Mouse (Mus musculus) Patski (cell line): ENCODE measurements around the gene Hist1h2ai. TPM values are rescaled to one million over a fixed set of nuclear protein-coding genes. Genes with fewer than 3 reads are reported as not detected.
"Not testable (repeated sequence)": the region's sequence is repeated elsewhere in the genome, so short reads cannot be mapped to it uniquely, and the experiment has no call there.

ENCODE experiments used
- ATAC-seq: fragments of 100-300 bp; one replicate; pipeline ENCODE4 v1.8.0; 2021
- CTCF ChIA-PET: fragments of 350-600 bp; sonication (Branson Sonifier 250); formaldehyde crosslinking; loops from one replicate; lab custom pipeline; 2022; ENCODE audit warnings: inconsistent platforms; lab: Charles Lee
- POLR2A ChIA-PET: fragments of 350-600 bp; sonication (Branson Sonifier 250); formaldehyde crosslinking; loops from one replicate; lab custom pipeline; 2022; ENCODE audit warnings: antibody characterized with exemption, inconsistent platforms; lab: Charles Lee
- DNase-seq: peaks from one replicate; pipeline ENCODE4 v3.0.0-alpha.2; 2011; ENCODE audit warnings: low read depth, low spot score
- H3K27me3 ChIP-seq: fragments of 371-371 bp; one replicate; pipeline ENCODE4 v1.5.1; 2021
- CTCF ChIP-seq: fragments of 100-300 bp; IDR thresholded peaks from one replicate; pipeline ENCODE4 v1.5.1; 2021
- in situ Hi-C: fragments of 300-500 bp; cut with MboI; formaldehyde crosslinking; loops from 3 replicates; pipeline ENCODE4 v1.11.1; 2018; ENCODE audit warnings: low pct_unique_long_range_greater_than_20kb, mixed read lengths
- polyA plus RNA-seq: library from polyadenylated mRNA; unstranded; gene quantifications from one replicate; pipeline ENCODE4 v1.2.3, GENCODE M21; 2021

The Hist1h2ai gene
- polyA plus RNA-seq = not detected

DNA sequence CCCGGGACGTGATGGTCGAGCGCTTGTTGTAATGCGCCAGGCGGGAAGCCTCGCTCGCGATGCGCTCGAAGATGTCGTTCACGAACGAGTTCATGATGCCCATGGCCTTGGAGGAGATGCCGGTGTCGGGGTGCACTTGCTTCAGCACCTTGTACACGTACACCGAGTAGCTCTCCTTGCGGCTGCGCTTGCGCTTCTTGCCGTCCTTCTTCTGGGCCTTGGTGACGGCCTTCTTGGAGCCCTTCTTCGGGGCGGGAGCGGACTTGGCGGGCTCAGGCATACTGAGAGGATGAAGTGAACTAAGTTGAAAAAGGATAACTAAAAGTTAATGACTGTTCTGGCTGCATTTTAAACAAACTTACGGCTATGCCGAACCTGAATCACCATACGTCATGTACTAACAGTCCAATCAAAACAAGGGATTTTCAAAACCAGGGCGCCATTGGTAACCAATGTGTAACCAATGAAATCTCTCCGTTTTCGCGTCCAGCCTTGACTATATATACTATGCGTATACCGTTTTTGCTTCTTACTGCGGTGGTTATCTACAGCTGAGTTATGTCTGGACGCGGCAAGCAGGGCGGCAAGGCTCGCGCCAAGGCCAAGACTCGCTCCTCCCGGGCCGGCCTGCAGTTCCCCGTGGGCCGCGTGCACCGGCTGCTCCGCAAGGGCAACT, at the start of gene Hist1h2ai, which contains the start of gene Hist1h2bl:
Hist1h2ai (plus strand) TSS at position 559 of the 676 bp plus-strand sequence.
Hist1h2bl (minus strand) TSS at position 280 of the 676 bp plus-strand sequence.
- CTCF ChIA-PET, POLR2A ChIA-PET, H3K27me3 ChIP-seq: not testable (repeated sequence)
- ATAC-seq (peak; percentile 83), DNase-seq (peak; percentile 84)
- in situ Hi-C loops = loop anchor here (10.0 kb wide), 3 partner anchors 551 to 1819 kb away; partner anchors contain the start of genes Abt1, Hist1h2af, Hist1h3g and Hist1h4h

DNA sequence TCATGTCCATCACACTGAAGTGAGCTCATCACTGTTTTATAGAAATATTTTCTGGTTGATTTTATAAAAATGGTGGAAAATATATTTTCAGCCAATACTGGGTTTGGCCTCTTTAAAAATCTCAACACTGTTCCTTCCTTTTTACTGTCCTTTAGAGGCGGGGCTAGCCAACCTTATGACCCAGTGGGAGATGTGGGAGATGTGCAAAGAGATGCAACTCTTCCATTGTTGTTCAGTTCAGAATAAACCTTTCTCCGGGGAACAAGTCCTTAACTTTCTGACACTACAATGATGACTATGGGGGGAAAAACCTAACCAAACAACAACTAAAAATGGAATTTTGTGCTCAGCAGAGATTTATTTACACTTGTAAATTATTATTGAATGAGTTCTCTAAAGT, 38.9 kb upstream of the Hist1h2ai start, which contains the start of gene Olfr1360:
Olfr1360 (minus strand) TSS at position 101 of the 400 bp plus-strand sequence.
- in situ Hi-C loops = no loop called here
- CTCF ChIA-PET = no interaction called here
- H3K27me3 ChIP-seq = peaks cover 20% of the 10 kb centered on the region

DNA sequence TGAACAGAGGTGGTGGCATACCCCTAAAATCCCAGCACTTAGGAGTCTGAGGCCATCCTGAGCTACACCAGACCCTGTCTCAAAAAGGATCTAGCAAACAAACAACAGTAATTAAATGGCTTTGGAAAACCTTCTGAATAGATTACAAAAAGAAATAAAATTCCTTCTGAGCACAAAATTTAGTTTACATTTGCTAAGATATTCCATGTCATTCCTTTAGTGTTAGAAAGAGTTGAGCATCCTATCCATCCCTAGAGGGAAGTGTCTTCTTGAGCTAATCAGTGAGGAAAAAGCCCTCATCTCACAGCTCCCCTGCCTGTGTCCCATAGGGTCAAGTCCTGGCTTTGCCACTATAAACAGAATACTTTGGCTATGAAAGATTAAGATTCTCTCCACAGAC, 18.4 kb upstream of the Hist1h2ai start, which contains the start of gene Olfr1359:
Olfr1359 (plus strand) TSS at position 301 of the 400 bp plus-strand sequence.
- no peak for TF ChIP-seq CTCF
- ChIA-PET POLR2A (no interaction called here), CTCF (interaction anchor here (1.4 kb wide), 1 partner anchor 10 kb away, joined by 4 read pairs; no protein-coding TSS in a partner anchor)
- DNase-seq (no peak), ATAC-seq (no peak)
- peaks cover 9% of the 10 kb centered on the region for H3K27me3 ChIP-seq
- in situ Hi-C loops = no loop called here

More for the DNA sequence above, 38.9 kb upstream of the Hist1h2ai start, which contains the start of gene Olfr1360:
- ATAC-seq = no peak
- POLR2A ChIA-PET = no interaction called here
- TF ChIP-seq CTCF = no peak
- no peak for DNase-seq

DNA sequence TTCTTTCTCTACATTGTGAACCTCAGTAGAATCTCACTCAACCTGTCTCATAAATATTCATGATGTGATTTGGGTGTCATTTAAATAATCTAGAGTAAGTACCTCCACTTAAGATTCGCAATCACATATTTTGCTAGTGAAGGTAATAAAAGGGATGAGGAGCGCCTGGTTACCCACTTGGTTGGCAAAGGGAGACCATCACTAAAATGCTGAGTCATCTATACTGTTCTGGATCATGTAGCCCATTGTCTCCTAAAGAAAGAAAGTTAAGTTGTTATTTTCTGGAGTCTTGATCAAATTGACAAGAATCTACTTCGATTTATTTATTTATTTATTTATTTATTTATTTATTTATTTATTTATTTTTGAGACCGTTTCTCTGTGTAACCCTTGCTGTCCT, 9.6 kb upstream of the Hist1h2ai start:
- ATAC-seq (no peak), DNase-seq (no peak)
- ChIA-PET CTCF (no interaction called here), POLR2A (no interaction called here)
- in situ Hi-C loops = no loop called here
- no peak for TF ChIP-seq CTCF
- H3K27me3 ChIP-seq = peaks cover 20% of the 10 kb centered on the region

DNA sequence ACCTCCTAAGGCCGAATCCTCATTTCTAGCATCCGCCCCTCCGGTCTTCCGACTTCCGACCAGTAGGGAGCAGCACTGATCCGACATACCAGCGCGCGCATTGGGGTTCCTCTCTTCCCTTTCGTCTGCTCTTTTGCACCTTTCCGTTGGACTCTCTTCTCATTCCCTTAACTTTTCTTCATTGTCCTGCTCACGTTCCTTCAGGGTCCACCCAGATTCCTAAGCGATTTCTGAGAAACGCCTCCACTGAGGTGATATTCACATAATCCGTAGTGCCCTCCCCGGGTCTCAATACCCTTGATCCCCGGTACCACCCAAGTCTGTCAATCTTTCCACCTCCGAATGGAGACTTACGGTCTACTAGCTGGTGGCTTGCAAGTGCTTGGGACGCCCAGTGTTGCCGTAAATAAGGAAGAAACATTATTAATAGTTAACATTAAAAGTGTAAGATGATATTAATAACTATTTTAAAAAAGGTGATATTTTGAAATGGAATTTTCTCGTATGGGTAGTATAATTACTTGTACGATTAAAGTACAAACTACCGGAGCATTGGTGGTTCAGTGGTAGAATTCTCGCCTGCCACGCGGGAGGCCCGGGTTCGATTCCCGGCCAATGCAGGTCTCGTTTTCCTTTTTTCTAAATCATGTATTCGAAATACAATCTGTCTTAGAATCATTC, 6.1 kb upstream of the Hist1h2ai start:
- ChIA-PET CTCF (interaction anchor here (1.0 kb wide), 1 partner anchor 15 kb away, joined by 3 read pairs; no protein-coding TSS in a partner anchor), POLR2A (no interaction called here)
- TF ChIP-seq CTCF = peak; percentile 88
- in situ Hi-C loops = loop anchor here (5.0 to 10.0 kb wide), 4 partner anchors 332 to 1825 kb away; partner anchors contain the start of genes Abt1, Hist1h2af, Hist1h2ag and Hist1h2bj
- ATAC-seq = peak; percentile 84
- DNase-seq = peak; percentile 64
- H3K27me3 ChIP-seq = peaks cover 10% of the 10 kb centered on the region

DNA sequence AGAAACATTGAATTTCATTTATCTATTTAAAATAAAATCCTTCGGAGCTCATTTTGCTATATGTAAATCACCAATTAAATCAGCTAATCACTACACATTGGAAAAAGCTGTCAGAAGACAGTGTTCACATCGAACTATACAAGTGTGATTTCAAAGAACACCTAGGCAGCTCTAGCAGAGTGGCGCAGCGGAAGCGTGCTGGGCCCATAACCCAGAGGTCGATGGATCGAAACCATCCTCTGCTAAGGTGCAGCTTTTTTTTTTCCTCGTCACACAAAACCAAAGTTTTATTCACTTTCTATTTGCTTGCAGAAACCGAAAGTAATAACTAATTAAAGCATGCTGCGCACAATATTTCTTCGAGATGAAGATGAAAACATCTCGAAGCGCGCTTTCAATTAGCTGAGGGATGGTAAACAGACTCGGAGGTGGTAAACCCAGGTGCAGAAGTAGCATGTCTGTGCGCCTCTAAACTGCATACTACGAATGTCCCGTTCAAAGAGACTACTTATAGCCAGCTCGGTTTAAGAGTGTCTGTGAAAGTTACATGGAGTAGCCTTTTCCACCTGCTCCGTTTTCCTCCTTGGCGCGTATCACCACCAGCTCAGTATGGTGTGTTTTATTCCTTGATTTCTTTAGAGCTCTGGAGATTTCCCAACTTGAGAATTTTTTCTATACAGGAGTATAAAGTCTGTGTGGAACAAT, 5.2 kb upstream of the Hist1h2ai start:
- CTCF ChIA-PET = interaction anchor here (1.0 kb wide), 2 partner anchors 10 to 16 kb away, joined by 3 to 4 read pairs; no protein-coding TSS in a partner anchor
- peaks cover 6% of the 10 kb centered on the region for H3K27me3 ChIP-seq
- ATAC-seq (peak; percentile 69), DNase-seq (no peak)
- POLR2A ChIA-PET = interaction anchor here (0.5 to 0.7 kb wide), 3 partner anchors 537 to 1818 kb away, joined by 3 to 4 read pairs (median 4); no protein-coding TSS in a partner anchor
- TF ChIP-seq CTCF = no peak
- in situ Hi-C loops = loop anchor here (5.0 to 10.0 kb wide), 4 partner anchors 331 to 1824 kb away; partner anchors contain the start of genes Abt1, Hist1h2af, Hist1h2ag and Hist1h2bj

DNA sequence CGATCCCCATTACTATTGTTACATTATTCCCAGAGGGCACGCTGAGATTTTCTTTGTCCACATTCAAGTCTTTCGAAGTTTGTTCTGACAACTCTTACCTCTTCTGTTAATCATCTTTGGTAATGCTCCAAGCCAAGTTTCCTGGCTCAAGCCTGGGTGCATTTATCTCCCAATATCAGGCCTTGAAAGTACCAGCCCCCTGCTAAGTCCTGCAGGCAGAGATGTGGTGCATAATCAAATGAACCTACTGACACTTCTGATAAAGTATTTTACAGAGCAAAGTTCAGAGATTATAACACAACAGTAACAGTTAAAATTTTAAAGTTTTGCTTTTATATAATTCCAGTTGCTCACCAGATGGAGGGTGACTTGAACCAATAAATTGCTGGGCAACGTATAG, 4.5 kb upstream of the Hist1h2ai start:
- in situ Hi-C loops = loop anchor here (5.0 to 10.0 kb wide), 4 partner anchors 331 to 1823 kb away; partner anchors contain the start of genes Abt1, Hist1h2af, Hist1h2ag and Hist1h2bj
- CTCF ChIA-PET = interaction anchor here (1.0 kb wide), 1 partner anchor 9 kb away, joined by 4 read pairs; no protein-coding TSS in a partner anchor
- no peaks in the 10 kb centered on the region for H3K27me3 ChIP-seq
- DNase-seq (no peak), ATAC-seq (no peak)
- no peak for TF ChIP-seq CTCF
- POLR2A ChIA-PET = interaction anchor here (0.7 kb wide), 1 partner anchor 537 kb away, joined by 4 read pairs; no protein-coding TSS in a partner anchor

DNA sequence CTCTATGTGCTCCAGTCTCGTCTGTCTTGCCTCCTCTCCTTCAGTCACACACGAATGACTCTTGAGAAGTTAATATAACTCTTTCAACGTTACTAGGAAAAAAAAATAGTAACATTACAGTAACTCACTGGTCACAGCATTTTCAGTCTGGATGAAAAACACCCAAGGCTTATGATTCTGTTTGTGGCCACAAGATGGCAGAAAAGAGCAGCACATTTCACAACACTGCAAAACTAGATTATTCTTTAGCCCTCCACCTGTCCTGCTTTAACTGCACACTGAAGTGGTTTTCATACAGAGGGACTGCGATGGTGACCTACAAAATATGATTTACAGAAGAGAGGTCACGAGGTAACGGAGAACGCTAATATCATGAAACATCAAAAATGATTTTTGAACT, 1.5 kb upstream of the Hist1h2ai start:
- no peak for DNase-seq
- ATAC-seq = no peak
- CTCF ChIA-PET = interaction anchor here (0.6 kb wide), 1 partner anchor 18 kb away, joined by 3 read pairs; no protein-coding TSS in a partner anchor
- in situ Hi-C loops = loop anchor here (5.0 to 10.0 kb wide), 4 partner anchors 328 to 1820 kb away; partner anchors contain the start of genes Abt1, Hist1h2af, Hist1h2ag and Hist1h2bj
- POLR2A ChIA-PET = no interaction called here
- peak; percentile 67 for TF ChIP-seq CTCF
- no peaks in the 10 kb centered on the region for H3K27me3 ChIP-seq

DNA sequence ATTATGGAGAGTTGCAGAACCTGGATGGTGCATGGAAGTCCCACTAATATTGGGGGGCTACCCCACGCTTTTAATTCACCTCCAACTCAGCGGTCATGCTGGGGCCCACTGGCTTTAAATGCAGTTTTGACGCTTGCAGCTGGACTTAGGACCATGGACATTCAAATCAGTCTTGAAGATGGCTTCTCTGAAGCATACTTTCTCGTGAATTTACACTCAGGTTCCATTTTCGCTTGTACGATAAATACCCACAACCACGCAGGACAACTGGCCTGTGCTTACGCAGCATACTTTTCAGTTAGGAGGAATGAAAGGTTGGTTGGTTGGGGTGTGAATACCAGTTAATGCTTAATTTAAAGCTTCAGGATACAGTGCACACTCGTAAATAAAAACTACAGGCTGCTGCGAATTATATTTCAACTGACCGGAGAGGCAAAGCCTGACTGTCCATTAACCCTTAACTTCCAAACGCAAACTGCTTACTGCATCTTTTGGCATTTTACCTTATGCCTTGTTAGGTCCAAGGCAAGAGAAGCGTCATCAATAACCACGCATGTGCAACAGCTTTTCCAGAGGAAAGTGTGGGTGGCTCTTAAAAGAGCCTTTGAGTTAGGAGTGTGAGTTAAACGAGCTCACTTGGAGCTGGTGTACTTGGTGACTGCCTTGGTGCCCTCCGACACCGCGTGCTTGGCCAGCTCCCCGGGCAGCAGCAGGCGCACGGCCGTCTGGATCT, 925 bp upstream of the Hist1h2ai start:
- CTCF ChIA-PET = interaction anchor here (0.6 kb wide), 1 partner anchor 18 kb away, joined by 3 read pairs; no protein-coding TSS in a partner anchor
- in situ Hi-C loops = loop anchor here (10.0 kb wide), 3 partner anchors 550 to 1820 kb away; partner anchors contain the start of genes Abt1, Hist1h2af, Hist1h3g and Hist1h4h
- no peak for DNase-seq

DNA sequence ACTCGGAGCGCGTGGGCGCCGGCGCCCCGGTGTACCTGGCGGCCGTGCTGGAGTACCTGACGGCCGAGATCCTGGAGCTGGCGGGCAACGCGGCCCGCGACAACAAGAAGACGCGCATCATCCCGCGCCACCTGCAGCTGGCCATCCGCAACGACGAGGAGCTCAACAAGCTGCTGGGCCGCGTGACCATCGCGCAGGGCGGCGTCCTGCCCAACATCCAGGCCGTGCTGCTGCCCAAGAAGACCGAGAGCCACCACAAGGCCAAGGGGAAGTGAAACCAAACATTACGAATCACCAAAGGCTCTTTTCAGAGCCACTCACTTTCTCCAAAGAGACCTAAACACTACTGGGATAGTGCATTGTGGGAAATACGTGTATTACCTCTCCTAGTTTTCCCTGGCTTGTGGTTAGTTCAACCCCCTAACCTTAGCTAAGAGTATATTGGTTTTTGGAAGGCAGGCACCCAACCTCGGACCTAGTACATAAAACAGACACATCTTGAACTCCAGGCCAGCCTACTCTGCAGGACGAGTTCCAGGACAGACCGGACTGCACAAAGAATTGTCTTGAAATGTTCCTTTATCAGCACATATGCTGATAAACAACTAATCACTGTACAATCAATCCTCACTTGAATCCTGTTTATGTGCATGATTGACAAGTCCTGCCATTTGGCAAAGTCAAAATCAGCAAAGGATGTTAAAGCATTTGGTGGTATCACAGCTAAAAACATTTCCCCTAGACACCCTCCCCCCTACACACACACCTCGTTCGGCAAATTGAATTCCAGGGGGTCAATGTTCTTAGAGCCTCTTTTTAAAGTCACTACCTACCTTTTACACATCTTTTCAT, 544 bp downstream of the Hist1h2ai start:
- ATAC-seq, POLR2A ChIA-PET, DNase-seq, CTCF ChIA-PET, H3K27me3 ChIP-seq: not testable (repeated sequence)
- in situ Hi-C loops = loop anchor here (10.0 kb wide), 3 partner anchors 552 to 1818 kb away; partner anchors contain the start of genes Abt1, Hist1h2af, Hist1h3g and Hist1h4h

More for the DNA sequence above, 925 bp upstream of the Hist1h2ai start:
- POLR2A ChIA-PET = no interaction called here
- no peak for ATAC-seq
- TF ChIP-seq CTCF = no peak
- no peaks in the 10 kb centered on the region for H3K27me3 ChIP-seq

DNA sequence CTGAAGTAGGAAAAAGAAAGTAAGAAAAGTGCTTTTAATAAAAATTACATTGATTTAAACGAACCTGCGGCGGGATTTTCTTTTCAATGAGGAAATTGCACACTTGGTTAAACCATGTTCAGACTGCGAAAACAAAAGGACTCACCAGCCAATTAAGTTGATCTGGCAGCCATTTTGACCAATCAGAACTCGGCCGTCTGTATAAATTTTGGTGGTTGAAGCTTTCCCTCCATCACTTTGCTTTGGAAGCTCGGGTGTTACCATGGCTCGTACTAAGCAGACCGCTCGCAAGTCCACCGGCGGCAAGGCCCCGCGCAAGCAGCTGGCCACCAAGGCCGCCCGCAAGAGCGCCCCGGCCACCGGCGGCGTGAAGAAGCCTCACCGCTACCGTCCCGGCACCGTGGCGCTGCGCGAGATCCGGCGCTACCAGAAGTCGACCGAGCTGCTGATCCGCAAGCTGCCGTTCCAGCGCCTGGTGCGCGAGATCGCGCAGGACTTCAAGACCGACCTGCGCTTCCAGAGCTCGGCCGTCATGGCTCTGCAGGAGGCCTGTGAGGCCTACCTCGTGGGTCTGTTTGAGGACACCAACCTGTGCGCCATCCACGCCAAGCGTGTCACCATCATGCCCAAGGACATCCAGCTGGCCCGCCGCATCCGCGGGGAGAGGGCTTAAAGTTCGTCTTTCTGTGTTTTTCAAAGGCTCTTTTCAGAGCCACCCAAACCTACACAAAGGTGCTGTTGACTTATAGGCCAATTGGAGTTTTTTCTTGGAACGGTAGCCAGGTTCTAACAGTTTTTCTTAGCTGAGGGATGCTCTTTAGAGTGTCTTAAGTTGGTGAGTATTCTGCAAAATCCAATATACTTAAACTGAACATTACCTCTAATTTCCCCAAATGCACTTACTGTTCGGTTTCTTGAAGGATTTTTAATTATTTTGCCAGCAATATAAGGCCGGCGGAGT, 1.5 kb downstream of the Hist1h2ai start, which contains the start of gene Hist1h3h:
Hist1h3h (plus strand) TSS at position 263 of the 961 bp plus-strand sequence.
- ChIA-PET CTCF (interaction anchor here (1.7 kb wide), 1 partner anchor 16 kb away, joined by 4 read pairs; no protein-coding TSS in a partner anchor), POLR2A (interaction anchor here (1.1 to 1.2 kb wide), 2 partner anchors 16 to 19 kb away, joined by 3 read pairs; no protein-coding TSS in a partner anchor)
- ATAC-seq = peak; percentile 23
- in situ Hi-C loops = loop anchor here (10.0 kb wide), 3 partner anchors 553 to 1817 kb away; partner anchors contain the start of genes Abt1, Hist1h2af, Hist1h3g and Hist1h4h
- DNase-seq = peak; percentile 94
- H3K27me3 ChIP-seq = not testable (repeated sequence)
